Mouse (Mus musculus): ENCODE data around the gene Hbs1l. TPM values are rescaled to one million over a fixed set of nuclear protein-coding genes. Genes with fewer than 3 reads are reported as not detected.

The Hbs1l gene
- total RNA-seq, 2 experiments from 2014 or later, result 61.6 to 63.1 TPM

DNA sequence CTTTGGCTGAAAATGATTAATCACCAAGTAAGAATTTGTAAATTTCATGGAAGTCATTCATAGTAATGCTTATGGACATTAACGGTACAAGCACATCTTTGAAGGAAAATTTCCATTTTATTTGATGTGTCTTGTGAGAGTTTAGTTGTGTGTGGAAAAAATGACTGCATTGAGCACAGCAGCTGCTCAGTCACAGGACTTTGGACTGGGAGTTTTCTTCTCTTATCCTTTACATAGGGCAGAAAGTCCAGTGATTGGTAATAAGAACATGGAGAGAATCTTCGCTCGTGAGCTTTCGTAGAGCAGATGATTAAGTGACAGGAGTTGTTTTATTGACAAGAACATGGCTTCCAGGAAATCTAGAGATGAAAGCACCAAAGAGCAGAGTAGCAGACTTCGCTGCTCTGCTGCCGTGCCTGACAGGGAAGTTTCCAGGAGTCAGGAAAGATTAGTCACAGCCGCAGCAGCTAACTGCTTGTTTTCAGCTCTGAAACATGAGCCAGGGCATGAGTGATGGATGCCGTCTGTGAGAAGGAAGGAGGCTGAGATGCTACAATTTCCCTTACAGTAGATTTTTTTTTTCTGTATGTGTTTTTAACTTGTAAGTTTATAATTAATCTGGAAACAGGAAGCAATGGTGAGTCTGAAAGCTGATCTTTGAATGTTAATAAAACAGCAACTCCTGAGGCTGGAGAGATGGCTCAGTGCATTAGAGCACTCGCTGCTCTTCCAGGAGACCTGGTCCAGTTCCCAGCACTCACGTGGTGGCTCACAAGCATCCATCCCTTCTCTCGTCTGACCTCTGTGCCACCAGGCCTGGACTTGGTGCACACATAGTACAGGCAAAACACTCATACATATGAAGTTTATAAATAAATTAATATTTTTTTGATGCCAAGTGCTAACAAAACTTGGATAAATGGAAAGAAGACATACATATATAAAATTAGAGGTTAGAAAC is 9.2 kb downstream of the Hbs1l start:
- peak; percentile 40 for DNase-seq (ENCODE audit: low spot score)

DNA sequence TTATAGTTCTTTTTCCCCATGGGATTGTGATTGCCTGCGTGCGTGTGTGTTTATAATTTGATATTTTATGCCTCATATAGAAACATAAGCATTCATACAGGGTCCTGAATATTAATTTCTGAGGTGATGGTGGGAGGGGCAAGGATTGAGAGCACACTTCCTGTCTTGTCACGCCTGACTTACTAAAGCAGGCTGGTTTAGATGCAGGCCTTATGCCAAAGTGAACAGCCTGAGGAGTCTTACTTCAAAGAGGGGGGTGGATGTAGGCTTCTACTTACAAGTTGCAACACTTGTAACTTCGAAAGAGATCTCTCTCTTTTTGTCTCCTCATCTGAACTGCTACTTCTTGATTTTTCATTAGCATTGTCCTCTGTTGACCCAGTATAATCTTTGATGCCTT is 18.0 kb downstream of the Hbs1l start:
- DNase-seq (ENCODE audit: low spot score), result no peak

DNA sequence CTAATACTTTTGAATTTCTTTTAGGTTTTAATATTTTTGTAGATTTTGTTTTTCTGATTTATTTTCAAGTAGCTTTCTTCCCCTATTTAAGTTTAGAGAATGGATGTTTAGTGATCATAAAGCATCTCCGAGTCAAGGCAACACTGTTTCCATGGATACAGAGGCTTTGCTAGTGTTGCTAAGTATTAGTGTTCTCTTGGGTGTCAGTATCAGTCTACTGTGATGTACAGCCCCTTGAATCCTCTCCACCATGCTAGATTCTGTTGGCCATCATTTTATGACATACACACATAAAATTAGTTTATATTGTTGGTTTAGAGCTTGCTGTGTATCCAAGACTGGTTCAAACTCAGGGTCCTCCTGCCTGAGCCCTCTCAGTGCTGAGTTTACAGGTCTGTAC is 20.3 kb downstream of the Hbs1l start:
- no peak for DNase-seq (ENCODE audit: low spot score)

DNA sequence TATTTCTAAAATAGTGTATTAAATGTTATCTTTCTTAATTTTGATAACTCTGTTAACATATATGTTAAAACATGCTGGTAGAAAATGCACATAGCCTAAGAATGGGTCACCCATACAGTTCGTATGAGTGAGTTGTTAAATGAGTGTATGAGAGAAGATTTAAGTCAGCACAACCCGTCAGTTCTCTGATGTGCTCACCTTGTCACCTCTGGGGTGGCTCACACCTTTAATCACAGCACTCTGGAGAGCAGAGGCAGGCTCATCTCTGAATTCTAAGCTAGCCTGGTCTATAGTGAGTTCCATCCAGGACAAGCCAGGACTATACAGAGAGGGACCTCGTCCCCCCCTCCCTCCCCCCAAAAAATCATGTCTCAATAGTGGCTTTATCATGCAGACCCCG is 22.5 kb downstream of the Hbs1l start:
- no peak for DNase-seq (ENCODE audit: low spot score)

DNA sequence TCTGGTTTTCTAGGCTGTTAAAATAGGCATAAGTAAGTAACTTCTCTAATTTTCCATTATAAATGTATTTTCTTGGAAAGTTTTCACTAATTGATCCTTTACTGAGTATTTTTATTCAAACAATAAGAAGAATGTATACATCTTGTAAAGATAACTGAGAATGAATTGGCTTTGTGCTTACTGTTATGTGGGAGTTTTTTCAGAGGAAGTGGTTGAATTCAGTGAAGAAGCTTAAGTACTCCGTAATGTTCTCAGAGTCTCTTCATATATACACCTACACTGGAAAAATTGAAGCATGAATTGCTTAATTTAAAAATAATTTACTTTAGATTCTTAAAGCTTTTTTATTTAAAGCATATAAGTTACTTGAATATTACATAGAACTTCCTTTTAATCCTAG is 23.2 kb downstream of the Hbs1l start:
- no peak for DNase-seq (ENCODE audit: low spot score)

DNA sequence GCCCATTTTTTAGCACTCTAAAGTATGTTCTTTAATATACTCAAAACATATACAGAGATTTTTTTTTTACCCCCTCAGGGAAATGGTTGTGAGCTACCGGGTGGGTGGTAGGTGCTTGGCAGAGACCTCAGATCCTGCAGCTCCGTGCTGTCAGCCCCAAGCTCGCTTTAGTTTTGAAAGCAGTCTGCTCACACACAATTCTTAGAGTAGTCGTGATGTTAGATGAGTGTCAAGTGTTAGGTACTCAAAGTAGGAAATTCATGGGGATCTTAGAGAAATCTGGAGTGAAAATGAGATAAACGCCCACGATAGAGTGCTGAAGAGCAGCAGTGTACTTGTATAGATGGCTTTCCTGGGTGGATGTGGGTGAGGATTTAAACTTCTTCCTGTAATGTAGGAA is 24.8 kb downstream of the Hbs1l start:
- no peak for DNase-seq (ENCODE audit: low spot score)

DNA sequence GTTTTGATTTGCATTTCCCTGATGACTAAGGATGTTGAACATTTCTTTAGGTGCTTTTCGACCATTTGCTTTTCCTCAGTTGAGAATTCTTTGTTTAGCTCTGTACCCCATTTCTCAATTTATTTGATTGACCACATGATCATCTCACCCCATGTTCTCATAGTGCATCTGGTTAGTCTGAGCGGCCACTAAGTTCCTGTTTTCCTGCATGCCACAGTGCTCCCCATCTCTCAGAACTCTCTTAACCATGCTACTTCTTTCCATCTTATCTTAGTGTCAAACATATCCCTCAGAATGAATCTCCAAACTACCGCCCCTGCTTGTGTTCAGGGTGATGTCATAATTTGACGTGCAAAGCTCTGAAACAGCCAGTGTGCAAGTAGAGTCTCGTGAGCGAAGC is 30.6 kb downstream of the Hbs1l start:
- no peak for DNase-seq (ENCODE audit: low spot score)

DNA sequence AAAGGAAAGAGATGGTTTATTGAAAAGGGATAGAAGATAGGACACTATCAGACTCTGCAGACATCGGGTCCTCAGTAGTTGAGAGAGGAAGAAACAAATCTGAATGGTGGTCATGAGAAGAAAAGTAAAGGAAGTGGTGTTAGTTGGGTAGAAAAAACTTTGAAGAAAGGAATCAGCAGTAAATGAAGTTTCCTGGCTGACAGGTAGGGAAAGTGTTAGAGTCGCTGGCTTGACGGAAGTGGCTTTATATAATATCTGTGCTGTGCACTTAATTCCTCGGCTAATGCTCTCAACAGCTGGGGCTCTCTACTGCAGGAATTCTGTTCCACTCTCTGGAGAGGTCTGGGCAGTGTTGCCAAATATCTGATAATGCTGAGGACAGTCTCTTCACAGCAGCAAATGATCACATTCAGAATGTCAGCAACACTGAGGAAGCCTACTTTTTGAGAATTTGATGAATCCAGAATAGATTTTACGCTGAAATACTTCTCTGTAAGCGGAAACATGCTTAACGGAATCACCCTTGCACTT is 31.9 kb downstream of the Hbs1l start:
- no peak for DNase-seq (ENCODE audit: low spot score)

DNA sequence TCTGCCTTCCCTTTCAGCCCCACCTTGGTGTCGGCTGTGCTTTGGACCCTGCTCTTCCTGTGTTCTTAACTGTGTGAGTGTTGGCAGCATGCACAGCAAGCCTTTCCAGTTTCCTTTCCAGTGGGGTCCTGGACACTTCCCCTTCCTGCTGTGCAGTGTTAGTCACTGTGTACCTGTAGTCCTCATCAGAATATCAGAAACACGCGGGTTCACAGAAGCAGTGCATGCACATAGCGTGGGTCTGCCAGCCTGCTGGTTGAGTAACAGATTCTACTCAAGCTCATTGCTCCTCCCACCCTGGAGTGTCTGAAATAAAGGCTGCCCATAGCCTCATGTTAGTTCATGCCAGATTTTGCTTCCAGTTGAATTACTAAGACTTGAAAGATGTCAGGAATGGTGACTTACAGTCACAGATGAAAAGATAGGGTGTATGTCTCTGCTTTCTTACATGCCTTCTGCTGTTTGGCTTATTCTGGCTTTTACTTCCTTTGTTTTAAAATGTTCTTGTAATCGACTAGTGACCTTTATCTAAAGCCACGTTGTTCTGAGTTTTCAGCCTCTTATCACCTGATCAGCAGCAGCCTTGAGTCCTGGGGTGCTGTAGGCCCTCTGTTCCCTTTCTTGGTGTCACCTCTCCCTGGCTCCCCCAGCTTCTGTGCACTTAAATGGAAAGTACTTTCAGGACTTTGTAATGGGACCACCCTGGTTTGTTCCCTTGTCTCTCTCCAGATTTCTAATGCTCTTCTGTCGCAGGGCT is 38.7 kb downstream of the Hbs1l start:
- DNase-seq (ENCODE audit: low spot score), result no peak

DNA sequence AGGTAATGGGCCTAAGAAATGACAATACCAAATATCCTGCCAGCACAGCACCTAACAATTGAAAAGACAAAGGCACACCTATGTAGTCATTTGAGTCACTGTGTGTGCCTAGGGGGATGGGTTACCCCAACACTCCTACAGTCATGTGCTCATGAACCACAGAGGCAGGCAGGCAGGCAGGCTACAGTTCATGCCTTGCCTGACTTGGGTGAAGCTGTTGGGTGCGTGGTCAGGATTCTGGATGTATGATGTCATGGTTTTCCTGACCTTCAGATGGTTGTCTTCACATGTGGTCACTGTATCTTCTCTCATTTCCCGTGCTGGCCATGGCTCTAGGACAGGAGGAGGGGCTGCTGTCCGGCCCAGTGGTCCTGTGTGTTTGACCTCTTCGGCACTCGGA is 39.8 kb downstream of the Hbs1l start:
- DNase-seq (ENCODE audit: low spot score), result no peak

DNA sequence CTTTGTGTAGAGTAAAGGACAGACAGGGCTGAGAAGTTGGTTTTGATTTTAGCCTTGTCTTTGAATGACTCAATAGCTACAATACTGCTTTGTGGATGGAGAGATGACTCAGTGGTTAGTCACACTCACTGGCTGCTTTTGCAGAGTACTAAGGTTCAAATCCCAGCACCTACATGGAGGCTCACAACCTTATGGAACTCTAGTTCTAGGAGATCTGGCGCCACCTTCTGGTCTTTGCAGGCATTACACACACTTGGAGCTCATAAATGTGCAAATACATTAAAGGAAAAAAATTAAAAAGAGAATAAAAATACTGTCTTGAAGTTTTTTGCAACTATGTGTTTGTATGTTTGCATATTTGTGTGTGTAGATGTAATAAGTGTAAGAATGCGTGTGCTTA is 41.4 kb downstream of the Hbs1l start:
- DNase-seq (ENCODE audit: low spot score), result no peak

DNA sequence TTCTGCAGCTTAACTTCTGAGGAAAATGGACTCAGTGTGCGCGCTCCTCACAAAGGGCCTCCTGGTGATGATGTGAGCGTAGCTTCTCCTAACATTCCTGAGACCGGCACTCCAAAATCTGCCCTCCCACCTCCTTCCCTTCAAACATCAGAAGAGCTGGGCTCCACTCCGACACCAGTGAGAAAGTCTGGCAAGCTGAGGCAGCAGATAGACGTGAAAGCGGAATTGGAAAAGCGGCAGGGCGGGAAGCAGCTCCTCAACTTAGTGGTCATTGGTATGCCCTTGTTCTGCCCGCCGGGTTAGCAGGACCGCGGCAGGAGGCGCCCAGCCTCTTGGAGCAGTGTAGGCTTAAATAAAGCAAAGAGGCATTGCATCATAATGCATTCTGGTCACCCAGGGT is 45.9 kb downstream of the Hbs1l start:
- no peak for DNase-seq (ENCODE audit: low spot score)

DNA sequence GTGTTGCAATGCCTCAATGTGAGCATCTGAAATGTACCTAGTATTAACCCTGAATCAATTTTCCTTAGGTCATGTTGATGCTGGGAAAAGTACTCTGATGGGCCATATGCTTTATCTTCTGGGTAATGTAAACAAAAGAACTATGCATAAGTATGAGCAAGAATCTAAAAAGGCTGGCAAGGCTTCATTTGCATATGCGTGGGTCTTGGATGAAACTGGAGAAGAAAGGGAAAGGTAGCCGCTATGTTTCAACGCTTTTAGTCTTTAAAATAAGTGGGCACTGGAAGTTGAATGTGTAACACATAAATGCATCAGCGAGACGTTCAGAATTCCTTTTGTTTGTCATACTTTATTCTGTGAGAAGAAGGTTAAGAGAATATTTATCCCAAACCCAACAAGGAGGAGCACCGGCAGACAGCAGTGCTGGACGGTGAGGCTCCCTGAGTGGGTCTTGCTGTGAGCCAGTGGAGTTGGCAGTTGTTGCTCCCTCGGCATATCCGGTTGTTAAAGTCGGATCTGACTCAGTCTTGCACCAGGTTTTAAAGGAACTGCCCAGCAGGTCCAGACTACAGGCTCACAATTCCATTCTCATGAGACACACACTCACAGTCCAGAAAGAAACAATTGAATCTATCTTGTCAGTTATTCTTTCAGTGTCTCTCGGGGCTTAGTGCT is 46.7 kb downstream of the Hbs1l start:
- no peak for DNase-seq (ENCODE audit: low spot score)

DNA sequence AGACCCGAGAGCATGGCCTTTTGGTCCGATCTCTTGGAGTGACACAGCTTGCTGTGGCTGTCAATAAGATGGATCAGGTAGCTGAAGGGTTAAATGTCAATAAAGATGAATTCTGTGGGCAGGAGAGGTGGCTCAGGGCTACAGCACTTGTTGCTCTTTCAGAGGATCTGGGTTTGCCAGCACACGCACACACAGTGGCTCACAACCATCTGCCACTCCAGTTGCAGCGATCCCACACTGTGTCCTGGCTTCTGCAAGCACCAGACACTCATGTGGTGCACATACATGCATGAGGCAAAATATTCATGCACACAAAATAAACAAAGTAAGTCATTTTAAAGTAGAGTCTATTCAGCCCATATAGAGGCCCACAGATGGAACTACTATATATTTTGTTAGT is 51.6 kb downstream of the Hbs1l start:
- no peak for DNase-seq (ENCODE audit: low spot score)

DNA sequence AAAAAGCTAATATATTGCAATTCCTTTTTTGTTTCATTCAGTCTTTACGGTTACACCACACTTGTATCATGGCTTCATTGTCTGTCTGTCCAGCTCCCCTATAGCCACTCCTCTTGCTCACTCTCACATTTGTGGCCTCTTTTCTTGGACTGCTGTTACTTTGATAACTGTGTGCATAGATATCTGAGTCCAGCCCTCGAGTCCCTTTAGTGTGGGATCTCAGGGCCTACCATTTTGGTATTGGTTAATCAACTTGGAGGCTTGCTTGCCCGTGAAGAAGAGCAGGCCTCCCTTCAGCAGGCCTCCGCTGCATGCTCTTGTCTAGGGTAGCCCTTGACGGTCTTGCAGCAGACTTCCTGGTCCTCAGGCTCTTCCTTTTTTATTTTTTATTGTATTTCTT is 53.7 kb downstream of the Hbs1l start:
- DNase-seq (ENCODE audit: low spot score), result no peak

DNA sequence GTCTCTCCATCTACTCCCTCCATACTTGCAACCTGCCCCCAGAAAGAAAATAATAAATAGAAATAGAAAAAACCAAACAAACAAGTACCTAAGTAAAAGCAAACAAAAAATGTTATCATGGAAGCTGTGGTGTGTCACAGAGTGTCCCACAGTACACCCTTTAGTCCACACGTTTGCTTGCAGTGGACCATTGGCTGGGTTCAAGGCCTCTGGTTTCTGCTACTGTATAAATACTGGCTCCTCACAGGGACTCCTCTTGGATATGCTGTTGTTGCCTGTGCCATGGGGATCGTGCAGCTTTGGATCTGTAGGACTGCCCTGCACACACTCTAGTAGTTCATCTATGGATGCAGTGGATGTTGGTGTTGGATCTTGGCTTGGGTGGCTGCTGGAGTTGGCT is 54.2 kb downstream of the Hbs1l start:
- DNase-seq (ENCODE audit: low spot score), result no peak

DNA sequence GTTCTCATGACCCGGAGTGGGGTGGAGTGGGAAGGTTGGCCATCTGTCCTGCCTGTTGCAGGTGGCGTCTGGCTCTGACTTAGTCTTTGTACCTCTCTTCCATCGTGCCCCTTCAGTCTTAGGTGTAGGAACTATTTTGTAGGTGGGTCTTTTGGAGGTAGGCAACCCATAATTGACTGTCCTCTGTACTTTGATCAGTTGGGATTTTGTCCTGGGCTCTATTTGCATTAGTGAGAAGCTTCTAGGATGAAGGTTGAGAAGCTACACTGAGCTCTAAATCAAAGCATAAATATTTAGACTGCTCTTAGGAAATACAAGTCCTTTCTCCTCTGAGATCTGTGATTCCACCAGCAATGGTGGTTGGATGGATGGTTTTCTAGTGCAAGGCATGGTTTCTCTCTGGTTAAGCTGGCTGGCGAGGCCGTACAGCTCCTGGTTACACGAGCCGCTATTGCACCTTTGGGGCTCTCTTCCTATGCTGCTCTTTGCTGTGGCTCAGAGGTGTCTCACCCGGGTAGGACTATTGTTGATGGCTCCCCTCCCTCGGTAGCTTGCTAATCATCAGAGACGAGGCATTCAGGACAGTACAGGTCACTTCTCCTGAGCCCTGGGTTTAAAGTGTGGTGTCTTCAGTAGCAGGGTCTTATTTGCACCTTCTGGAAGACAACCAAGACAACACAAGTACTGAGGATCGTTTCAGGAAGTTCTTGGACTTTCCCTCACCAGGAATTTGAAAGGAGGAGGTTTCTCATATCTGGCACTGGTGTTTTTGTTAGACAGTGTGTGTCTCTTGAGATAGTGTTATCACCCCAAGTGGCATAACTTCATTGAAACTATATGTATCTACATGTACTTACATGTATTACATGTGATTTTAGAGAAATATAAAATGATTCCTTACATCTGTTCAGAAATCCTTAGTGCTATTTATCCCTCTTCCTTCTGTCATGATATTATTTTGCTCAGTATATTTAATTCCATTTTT is 55.0 kb downstream of the Hbs1l start:
- no peak for DNase-seq (ENCODE audit: low spot score)

DNA sequence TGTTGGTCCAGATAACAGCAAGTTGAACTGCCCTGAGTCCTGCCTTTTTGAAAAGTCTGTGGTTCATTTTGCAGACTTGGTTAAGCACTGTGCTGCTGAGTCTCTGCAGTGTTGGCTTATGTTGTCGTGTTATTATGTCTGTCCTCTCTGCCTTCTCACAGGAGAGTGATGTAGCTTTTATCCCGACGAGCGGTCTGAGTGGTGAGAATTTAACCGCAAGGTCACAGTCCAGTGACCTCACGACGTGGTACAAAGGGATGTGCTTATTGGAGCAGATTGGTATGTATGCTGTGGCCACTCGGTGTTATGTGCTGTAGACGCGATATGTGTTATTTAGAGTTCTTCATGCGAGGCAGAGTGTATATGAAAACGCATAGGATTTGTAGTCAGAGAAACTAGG is 56.0 kb downstream of the Hbs1l start:
- DNase-seq (ENCODE audit: low spot score), result no peak

DNA sequence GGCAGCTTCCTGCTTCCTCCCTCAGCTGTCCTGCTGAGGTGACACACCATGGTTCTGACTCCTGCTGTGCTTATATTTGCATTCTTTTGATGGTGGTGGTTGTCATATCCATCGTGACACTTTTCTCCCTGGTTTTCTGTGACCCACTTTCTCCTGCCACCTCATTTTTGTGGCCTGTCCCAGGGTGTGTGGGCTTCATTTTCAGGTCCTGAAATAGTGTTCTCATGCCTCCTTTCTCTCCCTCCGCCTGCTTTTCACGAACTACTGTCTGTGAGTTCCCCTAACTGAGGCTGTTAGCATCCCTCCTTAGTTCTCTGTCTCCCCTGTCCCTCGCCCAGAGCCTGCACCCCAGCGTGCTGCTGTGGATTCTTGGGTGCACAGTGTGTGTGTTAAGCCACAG is 58.1 kb downstream of the Hbs1l start:
- DNase-seq (ENCODE audit: low spot score), result no peak

DNA sequence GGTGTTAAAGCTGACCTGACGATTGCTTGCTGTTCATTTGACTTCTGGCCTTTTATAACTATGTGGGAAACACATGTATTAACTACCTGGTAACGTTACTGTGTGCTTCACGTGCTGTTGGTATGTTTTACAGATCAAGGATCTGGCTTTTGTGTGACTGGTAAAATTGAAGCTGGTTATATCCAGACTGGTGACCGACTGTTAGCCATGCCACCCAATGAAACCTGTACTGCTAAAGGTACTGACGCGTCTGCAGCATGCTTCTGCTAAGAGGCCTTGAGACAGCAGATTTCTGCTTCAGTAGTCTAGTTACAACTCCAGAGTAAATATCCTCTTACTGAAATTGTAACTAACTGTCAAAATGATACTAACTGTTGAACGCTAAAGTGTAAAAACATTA is 58.7 kb downstream of the Hbs1l start:
- no peak for DNase-seq (ENCODE audit: low spot score)

DNA sequence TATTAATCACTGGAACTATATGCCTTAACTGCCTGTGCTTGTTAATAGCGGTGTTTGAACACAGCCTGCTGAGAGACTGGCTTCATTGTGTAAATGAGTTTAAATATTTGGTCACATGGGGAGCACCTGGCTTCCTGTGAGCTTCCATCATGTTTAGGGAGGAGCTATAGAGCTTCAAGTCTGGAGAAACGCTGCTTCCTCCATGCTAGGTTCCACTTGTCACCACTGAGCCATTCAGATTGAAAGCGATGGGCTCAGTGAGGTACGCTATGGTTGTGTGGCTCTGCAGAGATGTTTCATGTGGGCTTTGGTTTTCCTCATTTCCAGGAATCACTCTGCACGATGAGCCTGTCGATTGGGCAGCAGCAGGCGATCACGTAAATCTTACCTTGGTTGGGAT is 62.2 kb downstream of the Hbs1l start:
- DNase-seq (ENCODE audit: low spot score), result no peak

All from gastrocnemius, adult 18-20 months (tissue).